Mouse (Mus musculus): Measurements from ENCODE around the gene Pnma1.

DNA sequence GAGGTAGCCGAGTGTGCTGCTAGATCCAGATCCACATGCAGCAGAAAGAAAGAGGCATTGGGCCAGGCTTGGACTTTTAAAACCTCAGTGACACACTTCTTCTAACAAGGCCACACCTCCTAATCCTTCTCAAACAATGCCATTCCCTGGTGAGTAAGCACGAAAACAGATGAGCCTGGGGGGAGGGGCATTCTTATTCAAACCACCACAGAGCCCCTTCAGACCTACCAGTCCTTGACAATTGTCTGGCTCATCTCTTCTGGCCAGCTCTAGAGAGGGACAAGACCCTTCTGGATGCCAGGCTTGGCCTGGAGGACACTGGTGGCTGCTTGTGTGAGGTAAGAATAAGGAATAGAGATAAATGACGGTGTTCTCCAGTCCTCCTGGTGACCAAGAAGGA is 38.2 kb upstream of the Pnma1 start:
- TF ChIP-seq GATA1 (IDR thresholded peaks at IDR 0.05; ENCODE audit: borderline replicate concordance, low read length), result no peak
- no peak for TF ChIP-seq FLI1 (IDR thresholded peaks at IDR 0.05; ENCODE audit: low read length)

All from megakaryocyte, embryonic 14.5 days (primary cell).